Mouse (Mus musculus) ES-Bruce4 (cell line): ENCODE results near the gene Lrrc56.

Experiments used
- CTCF ChIP-seq: IDR thresholded peaks from one replicate; pipeline ENCODE4 v1.8.1; 2011; ENCODE audit warnings: low read depth, low read length
- EP300 ChIP-seq: IDR thresholded peaks from 2 replicates; pipeline ENCODE4 v1.6.1; 2011; ENCODE audit warnings: low read depth, low read length; ENCODE audit not compliant: insufficient read depth

- TF ChIP-seq EP300: no peak
- no peak for TF ChIP-seq CTCF
These were observed 29.1 kb upstream of the Lrrc56 start for GRCm38 (mm10) chr7:141164850-141165249.
